Comparison of ENCODE assay signal across 8 mouse cellular contexts in genomic region chr9:91365664-91366063, GRCm38 (mm10). TPM values are rescaled to one million over a fixed set of nuclear protein-coding genes. Genes with fewer than 3 reads are reported as not detected.
DNase-seq lines count a peak whose midpoint lies in the region; ATAC-seq and TF ChIP-seq lines count a peak whose summit lies in the region.

Zic1 (minus strand) TSS chr9:91365810.

- no peak for TF ChIP-seq CTCF in bone marrow macrophage, adult 2 months (IDR thresholded peaks at IDR 0.05; ENCODE audit: low read depth, low read length)
- no peak for TF ChIP-seq CTCF in small intestine, adult 2 months (IDR thresholded peaks at IDR 0.05; ENCODE audit: extremely low read depth, insufficient read length, insufficient replicate concordance, low read depth, low read length)

- no peaks in the 10 kb centered on the region for H3K36me3 ChIP-seq in heart, embryonic 16.5 days (ENCODE audit: control insufficient read depth, insufficient read depth)
- no peaks in the 10 kb centered on the region for H3K36me3 ChIP-seq in embryonic facial prominence, embryonic 15.5 days
- no peaks in the 10 kb centered on the region for H3K36me3 ChIP-seq in limb, embryonic 12.5 days
- H3K36me3 ChIP-seq in small intestine, adult 2 months (ENCODE audit: control insufficient read depth, insufficient read depth, low read length) = no peaks in the 10 kb centered on the region

- intact Hi-C loops in heart, postnatal 10 days (cut with DNase I) = no loop called here

- DNase-seq in heart, postnatal 10 days = no peak
- no peak for DNase-seq in ovary, postnatal 14 days (ENCODE audit: low spot score)
- DNase-seq in thymus, postnatal 25 days = no peak

- no peak within 1 kb of the TSS for H3K9ac ChIP-seq in heart, embryonic 16.5 days (ENCODE audit: low read length)
- no peak within 1 kb of the TSS for H3K9ac ChIP-seq in embryonic facial prominence, embryonic 15.5 days
- 0 out of 2 replicates have a peak within 1 kb of the TSS, but pooled peaks have one; percentile 12 for H3K9ac ChIP-seq in limb, embryonic 12.5 days (replicated peaks)

- no peak within 1 kb of the TSS for H3K27ac ChIP-seq in heart, embryonic 16.5 days (ENCODE audit: low read length)
- no peak within 1 kb of the TSS for H3K27ac ChIP-seq in bone marrow macrophage, adult 2 months (ENCODE audit: insufficient read depth, low read depth, low read length)
- H3K27ac ChIP-seq in embryonic facial prominence, embryonic 15.5 days (replicated peaks) = no peak within 1 kb of the TSS
- H3K27ac ChIP-seq in limb, embryonic 12.5 days = no peak within 1 kb of the TSS
- no peak within 1 kb of the TSS for H3K27ac ChIP-seq in small intestine, adult 2 months (ENCODE audit: insufficient read depth, low read depth, low read length)

- peaks cover 92% of the 10 kb centered on the region for H3K27me3 ChIP-seq in heart, embryonic 16.5 days (ENCODE audit: control insufficient read depth, insufficient read depth, low read length)
- H3K27me3 ChIP-seq in embryonic facial prominence, embryonic 15.5 days = peaks cover 89% of the 10 kb centered on the region
- peaks cover 100% of the 10 kb centered on the region for H3K27me3 ChIP-seq in limb, embryonic 12.5 days
- peaks cover 79% of the 10 kb centered on the region for H3K27me3 ChIP-seq in small intestine, adult 2 months (ENCODE audit: control insufficient read depth, insufficient read depth, low read length)

- peak within 1 kb of the TSS; percentile 59 for H3K4me2 ChIP-seq in heart, embryonic 16.5 days (ENCODE audit: low read depth, low read length)
- H3K4me2 ChIP-seq in embryonic facial prominence, embryonic 15.5 days (replicated peaks) = peak within 1 kb of the TSS; percentile 46
- peak within 1 kb of the TSS; percentile 37 for H3K4me2 ChIP-seq in limb, embryonic 12.5 days

- H3K4me3 ChIP-seq in heart, embryonic 16.5 days (ENCODE audit: low read length) = peak within 1 kb of the TSS; percentile 52
- peak within 1 kb of the TSS; percentile 53 for H3K4me3 ChIP-seq in bone marrow macrophage, adult 2 months (ENCODE audit: insufficient read depth, low read length)
- H3K4me3 ChIP-seq in embryonic facial prominence, embryonic 15.5 days (replicated peaks) = peak within 1 kb of the TSS; percentile 39
- H3K4me3 ChIP-seq in limb, embryonic 12.5 days (replicated peaks) = peak within 1 kb of the TSS; percentile 28
- H3K4me3 ChIP-seq in small intestine, adult 2 months (ENCODE audit: low read depth, low read length) = peak within 1 kb of the TSS; percentile 46

- peaks cover 3% of the 10 kb centered on the region; the same call in 1 of the 2 replicates for H3K9me3 ChIP-seq in heart, embryonic 16.5 days (replicated peaks; ENCODE audit: control insufficient read depth, low read length)
- no peaks in the 10 kb centered on the region for H3K9me3 ChIP-seq in embryonic facial prominence, embryonic 15.5 days (replicated peaks)
- H3K9me3 ChIP-seq in limb, embryonic 12.5 days = no peaks in the 10 kb centered on the region

- H3K4me1 ChIP-seq in heart, embryonic 16.5 days (ENCODE audit: control insufficient read depth, insufficient read depth, low read length) = peaks cover 17% of the 10 kb centered on the region
- no peaks in the 10 kb centered on the region; the same call in 1 of the 2 replicates for H3K4me1 ChIP-seq in bone marrow macrophage, adult 2 months (ENCODE audit: control insufficient read depth, insufficient read depth, low read length)
- peaks cover 26% of the 10 kb centered on the region for H3K4me1 ChIP-seq in embryonic facial prominence, embryonic 15.5 days
- H3K4me1 ChIP-seq in limb, embryonic 12.5 days (replicated peaks) = peaks cover 12% of the 10 kb centered on the region
- peaks cover 14% of the 10 kb centered on the region; the same call in 1 of the 2 replicates for H3K4me1 ChIP-seq in small intestine, adult 2 months (ENCODE audit: control insufficient read depth, insufficient read depth, insufficient read length, low read length)

- ATAC-seq in heart, embryonic 16.5 days (replicated peaks; ENCODE audit: extremely low read depth, insufficient read depth, low FRiP score) = no peak
- ATAC-seq in embryonic facial prominence, embryonic 15.5 days (ENCODE audit: insufficient number of reproducible peaks, low FRiP score, low TSS enrichment, low read depth) = no peak
- ATAC-seq in limb, embryonic 12.5 days (ENCODE audit: insufficient number of reproducible peaks, insufficient read depth, low FRiP score, low TSS enrichment, low read depth) = no peak

- TF ChIP-seq POLR2A in bone marrow macrophage, adult 2 months (IDR thresholded peaks at IDR 0.05; ENCODE audit: borderline replicate concordance, low read depth, low read length) = no peak
- TF ChIP-seq POLR2A in small intestine, adult 2 months (IDR thresholded peaks at IDR 0.05; ENCODE audit: low read depth, low read length) = no peak

- under 1% methylated on average over 25 of the region's 33 CpGs for WGBS in heart, embryonic 16.5 days
- under 1% methylated on average over 33 of the region's 33 CpGs for WGBS in embryonic facial prominence, embryonic 15.5 days
- WGBS in limb, embryonic 12.5 days = 2% methylated on average over 33 of the region's 33 CpGs
- WGBS in small intestine, adult 2 months = 6% methylated on average over 33 of the region's 33 CpGs

RNA-seq across cellular contexts. Expression of gene Zic1, which starts in this region (rescaled TPM):
- 0.05 TPM in 1 of 2 replicates, not detected in the other for polyA plus RNA-seq in heart, embryonic 16.5 days (2015; fragmentation: Nextera tagmentation; extraction: Ambion mirVana)
- under 1 TPM; 0.10 to 0.12 TPM for total RNA-seq in heart, postnatal 10 days (2021)
- not detected in 2 replicates for polyA plus RNA-seq in bone marrow macrophage, adult 2 months (2012; ENCODE audit: insufficient read depth, insufficient read length, missing spikeins)
- polyA plus RNA-seq in embryonic facial prominence, embryonic 15.5 days (2015; fragmentation: Nextera tagmentation; extraction: Ambion mirVana) = 0.26 and 0.61 TPM in 2 replicates
- polyA plus RNA-seq in limb, embryonic 12.5 days (2016; fragmentation: Nextera tagmentation; extraction: Ambion mirVana) = 0.13 and 0.20 TPM in 2 replicates
- polyA plus RNA-seq in small intestine, adult 2 months (2012; rRNA removed) = not detected in 2 replicates
